Mouse (Mus musculus) natural killer cell, adult 2 months (primary cell): Measurements from ENCODE around the gene Parp4.

Source experiments
- DNase-seq, 2 experiments: peaks; one replicate each; pipeline ENCODE4 v3.0.0; 2022; ENCODE audit warnings: low spot score in 2 of 2

Gene Parp4

GRCm38 (mm10) chr14:56613212-56613611 lies 37.8 kb downstream of the Parp4 start:
- no peak for DNase-seq

- no peak for DNase-seq
These were observed 42.1 kb downstream of the Parp4 start for GRCm38 (mm10) chr14:56617470-56617869.

GRCm38 (mm10) chr14:56620425-56620824 lies 45.0 kb downstream of the Parp4 start:
- no peak for DNase-seq

- no peak for DNase-seq
These were observed 50.8 kb downstream of the Parp4 start for GRCm38 (mm10) chr14:56626202-56626601.

- no peak for DNase-seq
These were observed 52.9 kb downstream of the Parp4 start for GRCm38 (mm10) chr14:56628336-56628735.

GRCm38 (mm10) chr14:56631109-56631508 lies 55.7 kb downstream of the Parp4 start:
- no peak for DNase-seq

GRCm38 (mm10) chr14:56647206-56647605 lies 71.8 kb downstream of the Parp4 start:
- DNase-seq = no peak

- DNase-seq = no peak
These were observed 74.0 kb downstream of the Parp4 start for GRCm38 (mm10) chr14:56649448-56649847.

GRCm38 (mm10) chr14:56665651-56666050 lies 90.2 kb downstream of the Parp4 start:
- no peak for DNase-seq

- no peak for DNase-seq
These were observed 91.5 kb downstream of the Parp4 start for GRCm38 (mm10) chr14:56666909-56667308.

GRCm38 (mm10) chr14:56667969-56668802 lies 92.8 kb downstream of the Parp4 start, which contains the start of gene Mphosph8:
Gene Mphosph8, plus strand, starts transcription at chr14:56668248.
- DNase-seq = peak; percentile 98

GRCm38 (mm10) chr14:56669046-56669620 lies 93.7 kb downstream of the Parp4 start:
- DNase-seq = peak in 1 of 2 experiments; percentile 6

- no peak for DNase-seq
These were observed 110.0 kb downstream of the Parp4 start for GRCm38 (mm10) chr14:56685426-56685825.

GRCm38 (mm10) chr14:56689116-56689515 lies 113.7 kb downstream of the Parp4 start:
- DNase-seq = no peak

- no peak for DNase-seq
These were observed 114.3 kb downstream of the Parp4 start for GRCm38 (mm10) chr14:56689766-56690165.

- DNase-seq = no peak
These were observed 120.1 kb downstream of the Parp4 start for GRCm38 (mm10) chr14:56695495-56695894.

- no peak for DNase-seq
These were observed 122.4 kb downstream of the Parp4 start for GRCm38 (mm10) chr14:56697836-56698235.

- no peak for DNase-seq
These were observed 127.2 kb downstream of the Parp4 start for GRCm38 (mm10) chr14:56702644-56703043.

GRCm38 (mm10) chr14:56705687-56706086 lies 130.3 kb downstream of the Parp4 start:
- DNase-seq = no peak
